Mouse (Mus musculus) common myeloid progenitor, adult 5-6 weeks (primary cell): ENCODE results near the gene Zfp874b. TPM values are rescaled to one million over a fixed set of nuclear protein-coding genes. Genes with fewer than 3 reads are reported as not detected.
"Not testable (repeated sequence)": the region's sequence is repeated elsewhere in the genome, so short reads cannot be mapped to it uniquely, and the experiment has no call there.

Source experiments
- ATAC-seq: replicated peaks from 2 replicates; pipeline ENCODE4 v1.8.0; 2016; ENCODE audit warnings: low read depth, mild to moderate bottlenecking, moderate TSS enrichment, inconsistent platforms; ENCODE audit not compliant: poor library complexity, severe bottlenecking
- total RNA-seq: library from RNA; stranded (forward); fragments of 200-1000, 187-1606 nt; gene quantifications from 2 replicates; pipeline ENCODE4 v1.2.3, GENCODE M21; 2017

Gene Zfp874b
- total RNA-seq, result 10.3 and 15.4 TPM in 2 replicates

DNA sequence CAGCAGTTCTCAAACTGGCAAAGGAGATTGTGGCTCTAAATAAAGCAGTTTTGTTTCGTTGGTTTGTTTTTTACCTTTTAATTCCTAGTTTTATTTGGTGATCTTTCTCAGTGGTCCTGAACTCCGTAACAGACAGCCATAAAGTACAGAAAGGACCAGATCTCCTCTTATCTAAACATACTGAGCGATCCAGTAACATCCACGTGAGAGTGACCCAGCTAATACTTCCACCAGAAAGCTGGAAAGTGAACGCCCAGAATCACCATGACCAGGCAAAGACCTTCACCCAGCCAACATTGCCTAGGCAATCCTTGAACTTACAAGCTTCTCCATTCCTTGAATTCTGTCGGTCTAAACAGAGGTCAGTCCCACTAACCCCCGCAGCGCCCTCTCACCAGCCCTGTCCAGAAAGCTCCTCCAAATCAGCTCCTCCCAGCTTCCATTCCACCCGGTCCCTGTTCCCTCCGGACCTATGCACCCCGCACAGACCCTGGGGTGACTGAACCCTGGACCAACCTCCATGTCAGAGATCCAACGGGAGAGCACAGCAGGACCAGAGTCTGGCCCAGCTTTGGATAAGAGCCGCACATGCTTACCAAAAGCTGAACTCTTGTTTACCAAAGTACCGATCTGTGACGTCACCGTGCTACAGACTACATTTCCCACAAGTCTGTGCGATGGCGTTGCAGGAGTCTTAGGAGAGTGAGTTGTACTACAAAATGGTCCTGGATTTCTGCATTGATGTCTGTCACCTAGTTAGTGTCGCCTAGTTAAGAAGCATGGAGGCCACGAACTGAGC, at the start of gene Zfp874b:
Gene Zfp874b (minus strand): TSS at position 634 of the 799 bp plus-strand sequence.
- peak; percentile 97 for ATAC-seq

DNA sequence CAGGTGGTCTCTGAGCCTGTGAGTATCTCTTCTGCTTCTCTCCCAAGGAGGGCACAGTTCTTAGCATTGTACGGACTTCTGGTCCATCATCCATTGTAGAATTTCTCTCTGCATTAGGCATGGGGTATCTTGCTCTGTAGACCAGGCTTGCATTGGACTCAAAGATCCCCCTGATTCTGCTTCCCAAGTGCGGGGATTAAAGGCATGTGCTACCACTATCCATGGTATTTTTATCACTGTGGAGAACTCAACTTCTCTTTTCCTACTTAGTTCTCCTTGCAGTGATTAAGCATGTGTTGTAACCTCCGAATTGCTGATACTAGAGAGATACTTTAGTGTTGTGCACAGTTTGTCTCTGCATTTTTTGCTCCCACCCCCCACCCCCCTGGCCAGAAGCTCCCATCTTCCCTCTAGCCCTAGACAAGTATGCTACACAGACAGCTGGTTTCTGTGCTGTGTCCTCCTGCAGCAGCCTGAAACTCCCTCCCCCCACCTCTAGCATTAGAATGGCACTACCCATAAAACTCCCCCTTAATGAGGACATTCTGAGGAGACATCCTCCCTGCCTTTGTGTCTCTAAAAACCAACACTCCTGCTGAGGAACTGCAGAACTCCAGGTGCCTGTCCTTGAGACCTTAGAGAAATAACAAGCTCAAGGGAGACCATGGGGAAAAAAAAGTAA, 43.1 kb upstream of the Zfp874b start:
- ATAC-seq, result no peak

DNA sequence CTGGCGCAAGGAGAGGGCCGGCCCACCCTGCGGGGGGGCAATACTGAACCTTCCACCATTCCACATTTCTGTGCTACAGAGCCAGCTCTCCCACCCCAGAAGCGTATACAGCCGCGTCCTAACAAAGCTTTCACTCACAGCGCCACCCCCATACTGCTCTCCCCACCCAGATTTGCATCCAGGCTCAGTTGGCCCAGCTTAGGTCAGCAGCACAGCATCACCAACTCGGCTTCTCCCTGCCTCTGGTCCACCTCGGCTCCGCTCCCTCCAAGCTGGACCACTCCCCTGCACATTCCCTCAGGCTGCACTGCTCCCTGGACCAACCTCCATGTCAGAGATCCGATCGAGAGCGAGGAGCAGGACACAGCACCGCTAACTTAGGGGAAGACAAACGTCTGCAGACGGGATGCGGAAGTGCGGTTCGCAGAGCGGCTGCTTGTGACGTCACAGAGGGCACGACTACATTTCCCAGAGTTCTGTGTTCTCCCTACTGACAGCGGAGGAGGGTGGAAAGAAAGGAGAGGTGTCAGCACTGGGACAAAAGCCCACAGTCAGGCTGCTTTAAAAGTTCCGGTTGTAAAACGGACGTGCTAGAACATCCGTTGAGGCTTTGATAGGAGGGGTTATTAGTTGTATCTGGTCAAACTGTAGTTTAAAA, 41.8 kb upstream of the Zfp874b start, which contains the start of the genes Gm26965 and Zfp87:
Gene Gm26965 (minus strand): TSS at position 399 of the 658 bp plus-strand sequence.
Gene Zfp87 (minus strand): TSS at position 425 of the 658 bp plus-strand sequence.
- ATAC-seq, result peak; percentile 99

DNA sequence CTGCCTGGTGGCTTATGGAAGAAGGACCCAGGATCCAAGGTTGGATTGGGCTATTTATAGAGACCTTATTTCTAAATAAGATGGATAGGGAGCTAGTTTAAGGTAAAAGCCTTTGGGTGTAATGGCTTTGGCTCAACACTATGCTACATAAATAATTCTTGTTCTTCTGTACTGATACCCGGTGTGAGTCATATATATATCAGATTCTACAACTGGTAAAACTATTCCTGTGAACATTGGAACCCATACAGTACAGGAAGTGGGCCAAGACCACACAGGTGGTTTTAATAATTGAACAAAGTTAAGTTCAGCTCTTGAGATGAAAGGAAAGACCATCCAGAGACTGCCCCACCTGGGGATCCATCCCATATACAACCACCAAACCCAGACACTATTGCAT, 16.9 kb upstream of the Zfp874b start:
- ATAC-seq, result no peak

DNA sequence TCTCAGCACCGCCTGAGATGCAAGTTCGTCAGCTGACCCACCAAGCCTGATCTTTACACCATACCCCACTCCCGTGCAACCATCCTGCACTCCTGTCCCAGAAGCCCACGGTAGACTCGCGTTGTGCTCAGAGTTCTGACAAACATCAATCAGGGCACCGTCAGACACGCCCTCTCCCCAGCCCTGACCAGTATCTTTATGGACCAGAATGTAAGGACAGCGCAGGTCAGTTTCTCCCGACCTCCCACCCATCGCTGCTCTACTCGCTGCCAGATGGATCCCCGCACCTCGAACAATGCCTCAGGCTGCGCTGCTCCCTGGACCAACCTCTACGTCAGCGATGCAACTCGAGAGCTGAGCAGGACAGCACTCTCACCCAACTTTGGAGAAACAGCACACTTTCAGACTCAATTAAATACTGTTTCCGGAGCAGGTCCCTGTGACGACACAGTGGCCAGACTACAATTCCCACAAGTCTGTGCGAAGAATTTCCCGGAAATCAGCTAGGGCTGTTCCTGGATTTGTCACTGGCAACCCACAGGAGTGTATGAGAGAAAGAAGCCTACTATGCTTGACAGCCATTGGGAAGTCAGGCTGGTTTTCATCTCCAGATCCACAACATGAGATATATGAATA, 16.1 kb upstream of the Zfp874b start, which contains the start of gene Zfp58:
Gene Zfp58 (minus strand): TSS at position 472 of the 636 bp plus-strand sequence.
- ATAC-seq, result peak; percentile 99

DNA sequence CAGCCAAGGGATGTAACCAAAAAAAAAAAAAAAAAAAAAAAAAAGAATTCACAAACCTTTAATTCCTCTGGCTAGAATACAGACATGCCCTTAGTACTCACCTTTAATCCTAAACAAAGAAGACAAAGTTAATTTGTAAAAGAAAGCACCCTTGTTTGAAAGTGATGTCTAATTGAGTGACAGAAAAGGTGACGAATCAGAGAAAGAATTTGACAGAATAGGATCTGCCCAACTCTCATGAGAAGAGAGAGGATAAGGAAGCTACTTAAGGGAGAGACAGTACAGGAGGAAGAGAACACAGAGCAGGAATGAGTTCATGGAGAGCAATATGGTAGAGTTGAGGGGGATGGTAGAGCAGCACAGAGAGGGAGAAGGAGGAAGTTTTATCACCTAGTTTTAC, 11.6 kb upstream of the Zfp874b start:
- ATAC-seq, result no peak

DNA sequence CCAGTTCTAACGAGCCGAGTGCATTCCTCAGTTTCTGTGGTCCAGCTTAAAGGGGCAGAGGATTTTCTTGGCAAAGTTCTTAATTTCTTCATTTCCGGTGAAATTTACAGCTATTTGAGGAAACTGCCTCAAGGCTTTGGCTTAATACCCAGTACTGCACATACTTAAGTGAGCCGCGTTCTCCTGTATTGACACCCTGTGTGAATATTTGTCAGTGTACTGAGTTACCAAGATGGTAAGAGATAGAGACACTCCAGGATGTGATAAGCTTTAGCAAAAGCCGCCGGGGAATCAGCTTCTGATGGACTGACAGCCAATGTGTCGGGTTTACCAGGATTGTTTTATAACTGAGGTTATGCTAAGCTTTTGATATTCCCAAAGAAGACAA, 360 bp upstream of the Zfp874b start:
- peak; percentile 23 for ATAC-seq

DNA sequence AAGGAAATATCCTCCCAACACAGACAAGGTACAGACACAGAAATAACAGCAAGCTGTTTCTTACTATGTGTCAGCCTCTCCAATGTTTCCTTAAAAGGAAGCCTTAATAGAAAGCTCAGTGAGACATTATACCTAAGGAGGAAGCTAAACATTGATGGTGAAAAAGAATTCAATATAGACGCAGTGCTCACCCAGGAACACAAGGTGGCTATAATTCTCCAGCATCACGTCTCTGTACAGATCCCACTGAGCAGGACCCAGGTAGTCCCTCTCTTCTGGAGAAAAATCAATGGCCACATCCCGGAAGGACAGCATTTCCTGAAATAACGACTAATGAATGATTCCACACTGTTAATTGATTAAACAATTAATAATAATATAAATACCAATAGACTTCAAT, 2.5 kb downstream of the Zfp874b start:
- no peak for ATAC-seq

DNA sequence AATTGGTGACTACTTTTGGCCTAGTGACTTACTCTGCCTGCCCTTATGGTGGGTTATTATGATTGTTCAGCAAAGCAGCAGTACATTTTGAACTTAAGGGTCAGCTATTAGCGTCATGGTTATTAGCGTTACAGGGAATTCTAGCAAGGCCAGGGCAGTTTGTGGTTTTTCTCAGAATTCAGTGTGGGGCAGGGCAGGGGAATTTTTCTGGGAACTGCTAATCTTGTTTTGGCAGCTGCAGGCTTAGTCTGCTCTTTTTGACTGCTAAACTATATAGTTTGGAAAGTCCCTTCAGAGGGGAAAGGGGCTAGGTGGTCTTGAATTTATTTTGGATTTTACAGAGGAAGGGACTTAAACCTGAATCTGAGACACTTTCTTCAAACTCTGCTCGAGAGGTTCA, 14.8 kb downstream of the Zfp874b start:
- ATAC-seq, result no peak

DNA sequence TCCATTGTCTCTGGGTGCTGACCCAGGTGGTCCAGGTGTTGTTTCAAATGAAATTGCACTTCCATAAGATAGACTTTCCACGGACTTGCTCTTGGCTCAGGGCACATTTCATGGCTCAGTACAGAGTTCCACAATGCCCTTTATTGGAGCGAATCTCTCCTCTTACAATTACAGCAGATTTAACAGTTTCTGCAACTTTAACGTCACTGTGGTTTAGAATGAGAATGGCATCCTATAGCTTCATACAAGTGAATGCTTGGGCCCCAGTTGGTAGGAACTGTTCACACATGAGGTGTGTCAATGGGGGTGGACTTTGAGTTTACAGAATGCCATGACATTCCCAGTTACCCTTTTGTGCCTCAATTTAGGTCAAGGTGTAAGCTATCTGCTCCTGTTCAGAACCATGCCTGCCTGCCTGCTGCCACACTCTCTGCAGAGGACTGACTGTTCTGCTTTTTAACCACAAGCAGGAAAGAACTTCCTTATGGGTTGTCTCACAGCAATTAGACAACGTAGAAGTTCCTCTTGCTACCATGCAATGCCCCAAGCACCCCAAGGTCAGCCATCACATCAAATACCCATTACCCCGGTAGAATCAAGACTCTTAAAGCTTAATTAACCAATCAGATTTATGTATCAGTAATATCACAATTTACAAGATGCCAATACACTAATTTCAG, 20.4 kb downstream of the Zfp874b start:
- ATAC-seq, result peak; percentile 100

DNA sequence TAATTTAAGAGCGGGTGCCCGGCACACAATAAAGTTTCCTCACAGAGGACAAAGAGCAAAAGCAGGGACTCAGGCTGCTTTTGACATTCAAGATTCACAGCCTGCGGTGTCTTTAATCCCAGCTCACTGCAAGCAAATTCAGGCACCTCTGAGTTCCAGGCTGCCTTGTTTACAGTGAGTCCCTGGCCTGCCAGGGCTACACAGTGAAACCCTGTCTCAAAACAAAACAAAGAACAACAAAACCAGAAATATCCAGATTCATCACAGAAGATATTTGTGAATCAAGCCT, 32.1 kb downstream of the Zfp874b start:
- ATAC-seq, result 0 out of 2 replicates have a peak, but pooled peaks have one; percentile 5

DNA sequence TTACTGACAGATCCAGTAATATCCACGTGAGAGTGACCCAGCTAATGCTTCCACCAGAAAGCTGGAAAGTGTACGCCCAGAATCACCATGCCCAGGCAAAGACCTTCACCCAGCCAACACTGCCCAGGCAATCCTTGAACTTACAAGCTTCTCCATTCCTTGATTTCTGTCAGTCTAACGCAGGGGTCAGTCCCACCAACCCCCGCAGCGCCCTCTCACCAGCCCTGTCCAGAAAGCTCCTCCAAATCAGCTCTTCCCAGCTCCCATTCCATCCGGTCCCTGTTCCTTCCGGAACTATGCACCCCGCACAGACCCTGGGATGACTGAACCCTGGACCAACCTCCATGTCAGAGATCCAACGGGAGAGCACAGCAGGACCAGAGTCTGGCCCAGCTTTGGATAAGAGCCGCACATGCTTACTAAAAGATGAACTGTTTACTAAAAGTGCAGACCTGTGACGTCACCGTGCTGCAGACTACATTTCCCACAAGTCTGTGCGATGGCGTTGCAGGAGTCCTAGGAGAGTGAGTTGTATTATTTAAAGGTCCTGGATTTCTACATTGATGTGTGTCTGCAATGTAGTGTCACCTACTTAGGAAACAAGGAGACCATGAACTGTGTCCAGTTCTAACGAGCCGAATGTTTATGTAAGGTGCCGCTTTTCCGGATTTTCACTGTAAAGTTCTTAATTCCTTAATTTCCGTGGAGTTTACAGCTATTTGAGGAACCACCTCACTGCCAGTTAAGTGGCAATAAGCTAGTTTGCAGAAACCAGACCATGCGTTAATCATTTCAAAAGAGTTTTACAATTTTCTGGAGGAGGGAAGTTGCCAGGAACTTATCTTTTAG, 32.7 kb downstream of the Zfp874b start, which contains the start of gene Zfp874a:
Gene Zfp874a (minus strand): TSS at position 453 of the 849 bp plus-strand sequence.
- ATAC-seq, result peak; percentile 99

DNA sequence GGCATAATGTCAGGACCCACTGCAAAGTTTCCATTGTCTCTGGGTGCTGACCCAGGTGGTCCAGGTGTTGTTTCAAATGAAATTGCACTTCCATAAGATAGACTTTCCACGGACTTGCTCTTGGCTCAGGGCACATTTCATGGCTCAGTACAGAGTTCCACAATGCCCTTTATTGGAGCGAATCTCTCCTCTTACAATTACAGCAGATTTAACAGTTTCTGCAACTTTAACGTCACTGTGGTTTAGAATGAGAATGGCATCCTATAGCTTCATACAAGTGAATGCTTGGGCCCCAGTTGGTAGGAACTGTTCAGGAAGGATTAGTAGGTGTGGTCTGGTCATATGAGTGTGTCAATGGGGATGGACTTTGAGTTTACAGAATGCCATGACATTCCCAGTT, 47.0 kb downstream of the Zfp874b start:
- ATAC-seq, result peak; percentile 45

DNA sequence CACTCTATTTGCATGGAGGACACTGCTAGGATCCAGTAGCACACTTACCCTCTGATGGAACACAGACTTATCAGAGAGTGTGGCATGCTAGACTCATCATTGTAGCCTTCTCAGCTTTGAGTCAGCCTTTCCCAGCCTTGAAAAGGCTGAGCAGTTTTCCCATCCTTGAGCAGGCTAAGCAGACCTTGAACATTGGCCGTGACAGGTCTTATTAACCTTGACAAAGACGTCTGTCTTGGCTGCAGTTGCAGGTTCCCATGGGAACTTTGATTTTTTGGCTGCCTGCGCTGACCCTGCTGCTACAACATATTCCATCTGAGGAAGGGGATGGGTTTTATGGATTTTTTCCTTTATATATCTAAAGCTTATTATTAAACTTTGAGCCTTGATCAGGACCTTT, 55.9 kb downstream of the Zfp874b start:
- ATAC-seq, result no peak

DNA sequence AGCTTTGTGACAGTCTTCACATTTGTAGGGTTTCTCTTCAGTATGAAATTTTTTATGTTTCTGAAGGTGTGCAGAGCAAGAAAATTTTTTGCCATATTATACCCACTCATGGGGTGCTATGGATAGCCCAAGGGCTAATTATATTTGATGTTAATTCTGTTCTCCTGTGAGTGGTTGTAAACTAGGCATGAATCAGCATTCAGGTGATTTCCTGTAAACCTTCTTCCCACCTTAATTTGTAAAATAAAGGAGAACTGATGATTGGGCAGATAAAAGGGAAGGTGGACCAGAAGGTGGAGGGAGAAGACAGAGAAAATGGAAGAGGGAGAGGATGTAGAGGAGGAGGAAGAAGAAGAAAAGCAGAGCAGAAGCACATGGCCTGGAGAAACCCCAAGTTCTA, 58.4 kb downstream of the Zfp874b start:
- ATAC-seq, result not testable (repeated sequence)

DNA sequence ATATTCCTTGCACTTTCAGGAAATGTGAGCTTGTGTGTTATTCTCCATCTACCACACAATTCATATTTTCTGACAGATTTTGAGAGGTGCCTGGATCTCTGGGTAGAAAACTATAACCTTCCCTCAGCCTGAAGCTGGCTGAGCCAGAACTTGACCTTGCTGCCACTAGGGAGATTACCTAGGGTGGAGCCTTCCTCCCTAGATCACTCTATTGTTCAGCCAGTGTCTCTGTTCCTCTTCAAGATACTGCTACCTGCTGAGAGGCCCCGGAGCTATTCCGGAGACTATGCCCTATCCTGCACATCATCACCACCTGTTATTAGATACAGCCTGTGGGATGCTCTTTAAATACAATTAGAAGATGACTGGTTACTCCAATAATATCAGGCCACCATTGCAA, 61.5 kb downstream of the Zfp874b start:
- ATAC-seq, result not testable (repeated sequence)
